Mouse (Mus musculus) colon, adult 2 months (tissue): ENCODE measurements around the gene Gm28897. TPM values are rescaled to one million over a fixed set of nuclear protein-coding genes. Genes with fewer than 3 reads are reported as not detected.

Experiments used
- polyA plus RNA-seq: library from polyadenylated mRNA; depleted of rRNA; stranded (reverse); fragments of >200 nt; gene quantifications from 2 replicates; pipeline ENCODE4 v1.2.3, GENCODE M21; 2012; rRNA removed

Gene Gm28897
- not detected in 2 replicates for polyA plus RNA-seq

GRCm38 (mm10) chrY:80926695-80927094, at the start of gene Gm28897:
Gene Gm28897 (plus strand): TSS chrY:80926995.

